Mouse (Mus musculus) heart, adult 2 months (tissue): ENCODE results near the gene Flg. TPM values are rescaled to one million over a fixed set of nuclear protein-coding genes. Genes with fewer than 3 reads are reported as not detected.

Experiments used
- DNase-seq, 2 experiments: peaks; one replicate each; pipeline ENCODE4 v3.0.0; 2021
- H3K27ac ChIP-seq: fragments of 200-600 bp; 2 replicates; pipeline ENCODE4 v1.8.1; 2022
- H3K27me3 ChIP-seq: fragments of 200-500 bp; 2 replicates; pipeline ENCODE4 v1.6.1; 2012; ENCODE audit warnings: mild to moderate bottlenecking, low read length, inconsistent platforms, mixed read lengths; ENCODE audit not compliant: control insufficient read depth, insufficient read depth
- H3K36me3 ChIP-seq: fragments of 200-500 bp; 2 replicates; pipeline ENCODE4 v1.6.1; 2012; ENCODE audit warnings: low read length, inconsistent platforms; ENCODE audit not compliant: control insufficient read depth, insufficient read depth
- H3K4me1 ChIP-seq: fragments of 200-500 bp; 2 replicates; pipeline ENCODE4 v1.6.1; 2011; ENCODE audit warnings: low read length; ENCODE audit not compliant: control insufficient read depth, insufficient read depth
- H3K4me3 ChIP-seq: fragments of 200-600 bp; 2 replicates; pipeline ENCODE4 v1.8.1; 2022
- H3K79me2 ChIP-seq: fragments of 200-500 bp; replicated peaks from 2 replicates; pipeline ENCODE4 v1.6.1; 2012; ENCODE audit warnings: mild to moderate bottlenecking, inconsistent platforms, low read length, moderate library complexity, mixed read lengths; ENCODE audit not compliant: control insufficient read depth, insufficient read depth
- H3K9ac ChIP-seq: fragments of 200-500 bp; 2 replicates; pipeline ENCODE4 v1.6.1; 2012; ENCODE audit warnings: low read depth, mild to moderate bottlenecking, control low read depth, inconsistent platforms, low read length, mixed read lengths
- CTCF ChIP-seq: fragments of 200-600 bp; IDR thresholded peaks from 2 replicates; pipeline ENCODE4 v1.8.1; 2022; ENCODE audit warnings: antibody characterized with exemption, mild to moderate bottlenecking, moderate library complexity
- EP300 ChIP-seq: fragments of 200-500 bp; IDR thresholded peaks from 2 replicates; pipeline ENCODE4 v1.6.1; 2011; ENCODE audit warnings: low read depth, low read length, control low read depth; ENCODE audit not compliant: insufficient read depth
- POLR2A ChIP-seq: fragments of 200-500 bp; IDR thresholded peaks from 2 replicates; pipeline ENCODE4 v1.6.1; 2011; ENCODE audit warnings: mild to moderate bottlenecking, low read depth, low read length, control low read depth; ENCODE audit not compliant: insufficient read depth
- WGBS: fragments of 180-500 bp; shearing (Covaris S2); methylation state at CpG from one replicate; pipeline ENCODE4 v1.1.7; 2018; 5-methylcytosine and 5-hydroxymethylcytosine counted together
- intact Hi-C: fragments of 180-260 bp; cut with DNase I; formaldehyde crosslinking; loops from one replicate; pipeline ENCODE4 v1.15.1; 2025
- polyA plus RNA-seq: library from polyadenylated mRNA; depleted of rRNA; stranded (reverse); fragments of >200 nt; gene quantifications from 2 replicates; pipeline ENCODE4 v1.2.3, GENCODE M21; 2012; rRNA removed
- total RNA-seq, 2 experiments: library from RNA; stranded (reverse); gene quantifications; 2 replicates each; pipeline ENCODE4 v1.2.3; 2021

The Flg gene
- total and polyA plus RNA-seq, 3 experiments: not detected

DNA sequence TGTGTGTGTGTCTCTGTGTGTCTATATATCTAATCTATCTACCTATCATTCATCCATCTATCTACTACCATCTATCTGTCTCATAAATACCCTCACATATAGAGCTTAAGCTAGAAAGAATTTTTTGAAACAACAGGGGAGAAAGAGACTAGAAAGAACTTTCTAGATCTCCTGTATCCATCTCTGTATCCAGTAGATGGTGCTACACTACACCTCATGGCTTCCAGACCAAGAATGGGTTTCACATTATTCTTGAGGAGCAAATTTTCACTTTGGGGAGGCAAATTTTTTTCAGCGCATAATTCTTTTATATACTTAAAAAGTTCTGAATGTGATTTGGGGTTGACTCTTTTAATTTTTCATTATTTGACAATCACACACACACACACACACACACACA, 41.1 kb downstream of the Flg start:
- intact Hi-C loops: no loop called here
- TF ChIP-seq EP300 (no peak), CTCF (peak; percentile 37)

DNA sequence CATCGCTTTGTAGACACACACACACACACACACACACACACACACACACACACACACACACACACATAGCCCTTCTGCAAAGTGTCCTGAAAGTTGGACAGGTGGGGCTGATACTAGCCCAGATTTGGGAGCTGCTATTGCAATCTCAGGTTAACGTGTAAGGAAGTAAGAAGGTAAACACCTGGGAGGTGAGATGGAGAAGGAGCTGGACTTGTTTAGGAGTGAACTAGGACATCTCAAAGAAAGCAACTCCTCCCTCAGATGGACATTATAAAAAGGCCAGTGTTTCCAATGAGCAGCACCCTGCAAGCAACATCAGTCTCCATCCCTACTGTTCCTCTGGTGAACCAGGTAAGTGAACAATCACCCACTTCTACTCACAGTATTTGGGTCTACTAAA, 46.1 kb downstream of the Flg start, which contains the start of gene Hrnr:
TSS of gene Hrnr (plus strand) at position 301 of the 400 bp plus-strand sequence.
- H3K79me2 ChIP-seq: no peaks in the 10 kb centered on the region

More for the DNA sequence above, 41.1 kb downstream of the Flg start:
- H3K27ac ChIP-seq: no peak overlapping the region
- WGBS: 77% methylated on average over 1 of the region's 1 CpGs
- no peak overlapping the region for H3K9ac ChIP-seq
- no peak for DNase-seq
- no peaks in the 10 kb centered on the region for H3K79me2 ChIP-seq
- no peak overlapping the region for H3K4me3 ChIP-seq
- H3K36me3 ChIP-seq: no peaks in the 10 kb centered on the region
- H3K27me3 ChIP-seq: no peaks in the 10 kb centered on the region
- H3K4me1 ChIP-seq: no peaks in the 10 kb centered on the region

DNA sequence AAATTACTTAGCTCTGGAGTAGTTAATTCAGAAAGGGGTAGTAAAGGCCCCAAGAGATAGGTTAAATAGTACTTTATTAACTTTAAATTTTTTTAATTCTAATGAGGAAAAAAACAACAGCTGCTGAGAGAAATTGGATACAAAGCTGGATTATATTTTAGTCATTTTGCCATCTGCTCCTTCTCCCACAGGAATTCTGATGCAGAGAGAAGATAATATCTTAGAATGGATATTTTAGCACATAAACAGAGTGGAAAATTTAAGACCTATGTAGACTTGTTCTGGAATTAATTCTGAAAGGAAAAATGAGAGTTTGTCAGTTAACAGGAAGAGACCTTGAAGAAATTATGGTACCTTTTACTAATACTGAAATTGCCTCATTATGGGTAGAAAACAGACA, 64.4 kb downstream of the Flg start:
- intact Hi-C loops: no loop called here
- no peaks in the 10 kb centered on the region for H3K79me2 ChIP-seq
- H3K36me3 ChIP-seq: no peaks in the 10 kb centered on the region
- no peak overlapping the region for H3K4me3 ChIP-seq
- no peak for DNase-seq
- no peak overlapping the region for H3K9ac ChIP-seq
- TF ChIP-seq EP300 (no peak), POLR2A (no peak), CTCF (no peak)
- no peak overlapping the region for H3K27ac ChIP-seq
- no peaks in the 10 kb centered on the region for H3K4me1 ChIP-seq
- no peaks in the 10 kb centered on the region for H3K27me3 ChIP-seq

More for the DNA sequence above, 46.1 kb downstream of the Flg start, which contains the start of gene Hrnr:
- TF ChIP-seq POLR2A: no peak
- TF ChIP-seq EP300: no peak
- DNase-seq: no peak
- no peak within 1 kb of the TSS for H3K27ac ChIP-seq
- intact Hi-C loops: no loop called here
- 76% methylated on average over 2 of the region's 2 CpGs for WGBS
- H3K9ac ChIP-seq: no peak within 1 kb of the TSS
- no peak within 1 kb of the TSS for H3K4me3 ChIP-seq
- no peaks in the 10 kb centered on the region for H3K27me3 ChIP-seq
- H3K4me1 ChIP-seq: no peaks in the 10 kb centered on the region
- H3K36me3 ChIP-seq: no peaks in the 10 kb centered on the region

DNA sequence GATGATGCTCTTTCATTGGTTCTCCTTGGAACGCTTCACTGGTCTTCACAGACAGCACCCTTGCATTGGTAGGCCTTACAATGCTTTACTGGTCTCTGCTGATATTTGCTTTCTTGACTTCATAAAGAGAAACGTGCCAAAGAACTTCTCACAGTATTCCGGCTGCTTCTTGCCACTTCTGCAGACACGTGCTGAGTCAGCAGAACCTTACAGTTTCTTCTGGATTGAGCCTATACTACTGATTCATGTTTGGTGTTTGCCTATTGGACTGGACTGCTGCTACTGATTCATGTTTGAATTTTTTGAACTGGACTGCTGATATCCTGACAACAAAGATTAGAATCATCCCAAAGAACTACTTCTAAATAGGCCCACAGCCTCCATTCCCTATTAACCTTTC, 66.7 kb downstream of the Flg start:
- 81% methylated on average over 4 of the region's 4 CpGs for WGBS
- no peaks in the 10 kb centered on the region for H3K27me3 ChIP-seq

More for the DNA sequence above, 66.7 kb downstream of the Flg start:
- H3K27ac ChIP-seq: no peak overlapping the region
- DNase-seq: no peak
- TF ChIP-seq CTCF (no peak), EP300 (no peak), POLR2A (no peak)
- no peaks in the 10 kb centered on the region for H3K4me1 ChIP-seq
- intact Hi-C loops: no loop called here
- no peak overlapping the region for H3K4me3 ChIP-seq
- H3K9ac ChIP-seq: no peak overlapping the region
- H3K79me2 ChIP-seq: no peaks in the 10 kb centered on the region
- H3K36me3 ChIP-seq: no peaks in the 10 kb centered on the region

Other genes with a start within 250 kb of the Flg start
- not detected for gene Gm4858, start 204.7 kb upstream of the Flg start, total RNA-seq
- not detected in 2 replicates for gene Gm4858, start 204.7 kb upstream of the Flg start, polyA plus RNA-seq
- not detected for gene Crnn, start 128.7 kb upstream of the Flg start, total RNA-seq
- gene Crnn, start 128.7 kb upstream of the Flg start, polyA plus RNA-seq: not detected in 2 replicates
- under 1 TPM in 1 of 2 experiments, not detected in 1; 0.08 TPM for gene Flg2, start 76.2 kb upstream of the Flg start, total RNA-seq
- gene Flg2, start 76.2 kb upstream of the Flg start, polyA plus RNA-seq: not detected in 2 replicates
- under 1 TPM in 1 of 2 experiments, not detected in 1; 0.03 TPM for gene Hrnr, start 46.2 kb downstream of the Flg start, total RNA-seq
- gene Hrnr, start 46.2 kb downstream of the Flg start, polyA plus RNA-seq: not detected in 2 replicates
- not detected for gene Rptn, start 120.2 kb downstream of the Flg start, total RNA-seq
- 0.02 TPM in 1 of 2 replicates, not detected in the other for gene Rptn, start 120.2 kb downstream of the Flg start, polyA plus RNA-seq
- under 1 TPM; 0.08 to 0.14 TPM for gene Tchh, start 168.8 kb downstream of the Flg start, total RNA-seq
- 0.02 TPM in 1 of 2 replicates, not detected in the other for gene Tchh, start 168.8 kb downstream of the Flg start, polyA plus RNA-seq
- gene Tchhl1, start 195.2 kb downstream of the Flg start, total RNA-seq: not detected
- not detected in 2 replicates for gene Tchhl1, start 195.2 kb downstream of the Flg start, polyA plus RNA-seq
- gene S100a11, start 247.0 kb downstream of the Flg start, total RNA-seq: 10 to 100 TPM; 72.5 to 73.7 TPM
- gene S100a11, start 247.0 kb downstream of the Flg start, polyA plus RNA-seq: 89.9 and 99.1 TPM in 2 replicates